Mouse (Mus musculus) adrenal gland (tissue): Measurements from ENCODE around the gene Fdxr.

Experiments
- intact Hi-C: fragments of 180-260 bp; cut with DNase I; formaldehyde crosslinking; loops from one replicate; pipeline ENCODE4 v1.15.1; 2025

The Fdxr gene

GRCm38 (mm10) chr11:115270148-115270861, 6.5 kb downstream of the Fdxr start:
- intact Hi-C loops = no loop called here

GRCm38 (mm10) chr11:115269330-115270066, 7.4 kb downstream of the Fdxr start:
- intact Hi-C loops = no loop called here

- intact Hi-C loops = no loop called here
These were observed 8.9 kb downstream of the Fdxr start for GRCm38 (mm10) chr11:115267958-115268357.

GRCm38 (mm10) chr11:115267061-115267883, 9.6 kb downstream of the Fdxr start, which contains the start of gene Grin2c:
Gene Grin2c (minus strand): TSS chr11:115267243.
- intact Hi-C loops = no loop called here

GRCm38 (mm10) chr11:115266400-115266778, 10.5 kb downstream of the Fdxr start:
- intact Hi-C loops = no loop called here

- intact Hi-C loops = loop anchor here (2.0 kb wide), 1 partner anchor 63 kb away; no protein-coding TSS in a partner anchor
These were observed 11.0 kb downstream of the Fdxr start for GRCm38 (mm10) chr11:115265771-115266399.

GRCm38 (mm10) chr11:115264862-115265668, 11.8 kb downstream of the Fdxr start:
- intact Hi-C loops = loop anchor here (2.0 kb wide), 1 partner anchor 62 kb away; no protein-coding TSS in a partner anchor

- intact Hi-C loops = loop anchor here (2.0 kb wide), 1 partner anchor 61 kb away; no protein-coding TSS in a partner anchor
These were observed 12.6 kb downstream of the Fdxr start for GRCm38 (mm10) chr11:115264136-115264861.

- intact Hi-C loops = no loop called here
These were observed 13.9 kb downstream of the Fdxr start for GRCm38 (mm10) chr11:115262954-115263353.

- intact Hi-C loops = no loop called here
These were observed 17.7 kb downstream of the Fdxr start for GRCm38 (mm10) chr11:115259134-115259533.

- intact Hi-C loops = no loop called here
These were observed 18.9 kb downstream of the Fdxr start for GRCm38 (mm10) chr11:115257775-115258510.

- intact Hi-C loops = no loop called here
These were observed 25.6 kb downstream of the Fdxr start for GRCm38 (mm10) chr11:115251258-115251657.

- intact Hi-C loops = no loop called here
These were observed 26.3 kb downstream of the Fdxr start for GRCm38 (mm10) chr11:115250405-115251090.

GRCm38 (mm10) chr11:115249721-115250404, 27.0 kb downstream of the Fdxr start:
- intact Hi-C loops = no loop called here

GRCm38 (mm10) chr11:115247945-115248344, 28.9 kb downstream of the Fdxr start:
- intact Hi-C loops = no loop called here

GRCm38 (mm10) chr11:115247240-115247639, 29.6 kb downstream of the Fdxr start:
- intact Hi-C loops = no loop called here

- intact Hi-C loops = no loop called here
These were observed 30.5 kb downstream of the Fdxr start for GRCm38 (mm10) chr11:115246386-115246785.

- intact Hi-C loops = no loop called here
These were observed 32.0 kb downstream of the Fdxr start for GRCm38 (mm10) chr11:115244840-115245239.
